Mouse (Mus musculus) forebrain, embryonic 15.5 days (tissue): ENCODE measurements around the gene B430305J03Rik. TPM values are rescaled to one million over a fixed set of nuclear protein-coding genes. Genes with fewer than 3 reads are reported as not detected.

Source experiments
- ATAC-seq: fragments of 200-750 bp; cut with Nextera tagmentation; replicated peaks from 2 replicates; pipeline ENCODE4 v1.8.0; 2017; ENCODE audit warnings: mild to moderate bottlenecking, moderate TSS enrichment, moderate library complexity
- H3K27ac ChIP-seq: fragments of 300-500 bp; sonication (generic); replicated peaks from 2 replicates; pipeline ENCODE4 v1.5.1; 2015; ENCODE audit warnings: mild to moderate bottlenecking, inconsistent platforms
- H3K27me3 ChIP-seq: fragments of 300-500 bp; sonication (generic); 2 replicates; pipeline ENCODE4 v1.6.1; 2015; ENCODE audit warnings: inconsistent platforms
- H3K36me3 ChIP-seq: fragments of 300-500 bp; sonication (generic); 2 replicates; pipeline ENCODE4 v1.6.1; 2015; ENCODE audit warnings: mild to moderate bottlenecking, inconsistent platforms
- H3K4me1 ChIP-seq: fragments of 300-500 bp; sonication (generic); 2 replicates; pipeline ENCODE4 v1.6.1; 2015; ENCODE audit warnings: inconsistent platforms
- H3K4me2 ChIP-seq: fragments of 300-500 bp; sonication (generic); replicated peaks from 2 replicates; pipeline ENCODE4 v1.6.1; 2015; ENCODE audit warnings: mild to moderate bottlenecking, inconsistent platforms
- H3K4me3 ChIP-seq: fragments of 300-500 bp; sonication (generic); 2 replicates; pipeline ENCODE4 v1.5.1; 2015; ENCODE audit warnings: mild to moderate bottlenecking, inconsistent platforms
- H3K9ac ChIP-seq: fragments of 300-500 bp; sonication (generic); replicated peaks from 2 replicates; pipeline ENCODE4 v1.6.1; 2015; ENCODE audit warnings: mild to moderate bottlenecking, inconsistent platforms
- H3K9me3 ChIP-seq: fragments of 300-500 bp; sonication (generic); 2 replicates; pipeline ENCODE4 v1.6.1; 2016; ENCODE audit warnings: inconsistent platforms
- WGBS: fragments of 180-500 bp; shearing (Covaris S2); methylation state at CpG from one replicate; pipeline ENCODE4 v1.1.7; 2015; ENCODE audit warnings: mixed read lengths; 5-methylcytosine and 5-hydroxymethylcytosine counted together
- polyA plus RNA-seq: library from polyadenylated mRNA; unstranded; fragments of >200 nt; fragmentation: Nextera tagmentation; extraction: Ambion mirVana; gene quantifications from 2 replicates; pipeline ENCODE4 v1.2.1, GENCODE M21; 2015

B430305J03Rik gene
- polyA plus RNA-seq: not detected in 2 replicates

DNA sequence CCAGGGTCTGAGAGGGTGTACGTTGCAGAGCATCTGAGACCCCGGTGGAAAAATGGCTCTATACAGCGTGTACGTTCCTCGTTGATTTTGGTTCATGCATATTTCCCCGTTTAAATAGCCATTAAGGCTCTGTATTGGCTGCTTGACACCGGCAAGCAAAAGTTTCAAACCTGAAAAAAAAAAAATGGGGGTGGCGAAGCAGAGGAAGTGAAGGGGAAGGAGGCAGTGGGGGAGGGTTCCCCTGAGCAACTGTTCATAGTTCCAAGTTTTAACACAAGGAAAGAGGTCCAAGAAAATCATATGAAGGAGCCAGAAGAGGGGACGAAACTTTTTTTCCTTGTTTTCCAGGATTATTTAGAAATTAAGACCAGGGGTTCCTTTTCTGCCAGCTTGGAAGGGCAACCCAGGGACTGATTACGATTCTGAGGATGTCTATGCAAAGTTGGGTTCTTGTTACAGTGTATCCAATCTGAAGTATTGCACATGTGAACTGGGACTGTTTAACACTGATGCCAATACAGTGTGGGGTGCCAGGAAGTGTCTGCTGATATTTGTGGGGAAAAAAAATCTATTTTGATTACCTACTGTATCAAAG, at the start of gene B430305J03Rik:
B430305J03Rik (minus strand) TSS at position 173 of the 595 bp plus-strand sequence.
- no peaks in the 10 kb centered on the region for H3K27me3 ChIP-seq
- H3K4me2 ChIP-seq: peak within 1 kb of the TSS; percentile 67
- no peaks in the 10 kb centered on the region for H3K9me3 ChIP-seq
- H3K4me1 ChIP-seq: peaks cover 36% of the 10 kb centered on the region
- peak within 1 kb of the TSS; percentile 90 for H3K4me3 ChIP-seq
- peak within 1 kb of the TSS; percentile 93 for H3K27ac ChIP-seq
- H3K9ac ChIP-seq: peak within 1 kb of the TSS; percentile 91
- no peak for ATAC-seq
- WGBS: 2% methylated on average over 10 of the region's 10 CpGs
- H3K36me3 ChIP-seq: no peaks in the 10 kb centered on the region

DNA sequence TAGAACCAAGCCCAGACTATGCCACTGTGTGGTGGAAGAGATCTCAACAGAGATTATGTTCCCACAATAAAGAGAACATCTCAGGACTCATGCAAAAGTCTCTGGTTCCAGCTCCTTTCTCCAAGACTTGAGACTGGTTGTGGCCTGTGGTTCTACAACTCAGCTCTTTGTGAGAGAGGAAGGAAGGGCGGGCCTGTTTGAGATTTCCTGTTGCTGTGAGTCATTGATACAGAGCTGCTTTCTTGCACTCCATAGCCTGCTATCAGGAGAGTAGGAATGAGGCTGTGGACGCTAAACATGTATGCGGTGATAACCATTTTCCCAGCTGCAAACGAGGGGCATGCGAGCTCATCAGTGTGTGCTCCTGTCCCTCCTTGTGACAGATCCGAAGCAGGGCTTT, 43.9 kb upstream of the B430305J03Rik start:
- no peaks in the 10 kb centered on the region for H3K27me3 ChIP-seq
- WGBS: 84% methylated on average over 6 of the region's 6 CpGs

DNA sequence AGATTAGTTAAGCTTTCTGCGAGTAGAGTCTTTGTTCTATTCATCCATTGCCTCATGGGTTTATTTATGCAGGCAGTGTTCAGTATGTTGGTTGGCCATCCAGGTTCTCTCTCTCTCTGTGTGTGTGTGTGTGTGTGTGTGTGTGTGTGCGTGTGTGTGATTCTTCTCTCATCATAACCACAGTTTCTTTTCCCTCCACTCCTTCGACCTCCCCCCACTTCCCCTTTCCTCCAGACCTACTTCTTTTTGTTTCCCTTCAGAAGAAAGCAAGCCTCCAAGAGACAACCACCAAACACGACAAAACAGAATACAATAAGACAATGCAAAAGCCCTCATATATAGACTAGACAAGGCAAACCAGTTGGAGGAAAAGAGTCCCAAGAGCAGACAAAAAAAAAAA, 41.2 kb upstream of the B430305J03Rik start:
- ATAC-seq: no peak
- no peaks in the 10 kb centered on the region for H3K9me3 ChIP-seq
- H3K4me2 ChIP-seq: no peak overlapping the region
- no peak overlapping the region for H3K9ac ChIP-seq
- 74% methylated on average over 4 of the region's 4 CpGs for WGBS
- no peak overlapping the region for H3K27ac ChIP-seq
- no peaks in the 10 kb centered on the region for H3K4me1 ChIP-seq
- no peak overlapping the region for H3K4me3 ChIP-seq
- H3K27me3 ChIP-seq: no peaks in the 10 kb centered on the region
- H3K36me3 ChIP-seq: no peaks in the 10 kb centered on the region

More for the DNA sequence above, 43.9 kb upstream of the B430305J03Rik start:
- no peaks in the 10 kb centered on the region for H3K4me1 ChIP-seq
- no peak overlapping the region for H3K9ac ChIP-seq
- H3K36me3 ChIP-seq: no peaks in the 10 kb centered on the region
- H3K27ac ChIP-seq: no peak overlapping the region
- no peak overlapping the region for H3K4me3 ChIP-seq
- no peak for ATAC-seq
- H3K4me2 ChIP-seq: no peak overlapping the region
- no peaks in the 10 kb centered on the region for H3K9me3 ChIP-seq

DNA sequence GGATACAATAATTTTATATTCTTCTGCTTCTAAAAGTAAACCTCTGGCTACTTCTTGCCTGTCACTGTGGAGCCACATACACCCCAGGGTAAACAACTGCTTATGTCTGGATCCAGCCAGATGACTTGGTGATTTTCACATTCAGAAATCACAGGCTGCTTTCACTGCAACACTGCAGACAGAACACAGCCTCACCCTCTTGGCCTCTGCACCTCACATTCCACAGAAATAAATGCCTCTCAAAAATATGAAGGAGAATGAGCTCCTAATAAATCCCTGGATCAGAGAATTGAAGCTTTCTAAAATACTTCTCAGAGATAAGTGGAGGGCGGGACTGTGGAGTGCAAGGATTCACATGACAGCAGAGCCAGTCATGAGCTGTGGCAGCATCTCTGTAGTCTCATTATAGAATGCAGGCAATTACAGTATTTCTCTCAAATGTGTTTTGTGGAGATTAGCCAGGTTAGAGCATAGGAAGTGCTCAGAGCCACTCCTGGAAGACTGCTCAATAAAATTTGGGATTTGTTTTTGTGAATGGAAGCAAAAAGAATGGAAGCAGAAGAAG, 35.2 kb upstream of the B430305J03Rik start:
- Histone ChIP-seq H3K27ac (no peak overlapping the region), H3K4me1 (no peaks in the 10 kb centered on the region), H3K36me3 (no peaks in the 10 kb centered on the region), H3K4me2 (no peak overlapping the region), H3K9me3 (no peaks in the 10 kb centered on the region), H3K4me3 (no peak overlapping the region), H3K9ac (no peak overlapping the region), H3K27me3 (no peaks in the 10 kb centered on the region)
- ATAC-seq: no peak
- 68% methylated on average over 1 of the region's 1 CpGs for WGBS

DNA sequence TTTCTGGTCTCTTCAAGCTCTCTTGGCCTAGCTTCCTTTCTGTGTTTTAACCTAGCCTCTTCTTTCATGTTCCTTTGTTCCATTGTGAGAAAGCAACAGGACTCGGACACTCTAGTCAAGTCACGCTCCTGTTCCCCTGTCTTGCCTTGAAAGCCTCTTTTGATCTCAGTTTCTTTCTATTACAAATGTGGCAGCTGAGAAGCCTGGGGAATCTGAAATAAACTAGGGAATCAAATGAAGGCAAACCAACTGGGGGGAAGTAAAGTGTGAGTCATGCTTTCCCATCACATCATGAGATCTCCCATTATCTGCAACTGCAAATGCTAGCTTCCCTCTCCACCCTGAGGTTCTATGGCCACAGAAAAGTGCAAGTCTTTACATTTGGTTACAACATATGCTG, 31.0 kb upstream of the B430305J03Rik start:
- 7% methylated on average over 2 of the region's 2 CpGs for whole genome bisulfite sequencing
- no peak for ATAC-seq
- no peaks in the 10 kb centered on the region for H3K27me3 ChIP-seq

DNA sequence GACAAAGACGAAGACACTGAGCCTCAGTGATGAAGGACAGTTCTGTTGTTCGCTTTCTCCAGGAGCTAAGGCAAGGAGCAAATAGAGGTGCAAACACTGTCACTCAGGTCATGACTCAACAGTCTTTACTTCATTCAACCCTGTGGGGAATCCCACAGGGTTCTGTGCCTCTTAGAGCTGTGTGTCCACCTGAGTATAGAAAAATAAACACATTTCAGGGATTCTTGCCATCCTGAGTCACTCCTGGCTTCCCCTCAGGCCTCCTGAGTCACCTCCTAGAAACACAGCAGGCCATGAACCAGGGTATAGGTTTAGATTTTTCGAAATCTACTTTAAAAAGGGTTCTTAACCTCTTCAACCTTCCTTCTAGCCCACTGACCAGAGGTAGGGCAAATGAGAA, 29.6 kb upstream of the B430305J03Rik start:
- Histone ChIP-seq H3K9ac (no peak overlapping the region), H3K9me3 (no peaks in the 10 kb centered on the region), H3K36me3 (no peaks in the 10 kb centered on the region), H3K27me3 (no peaks in the 10 kb centered on the region), H3K27ac (no peak overlapping the region), H3K4me2 (no peak overlapping the region), H3K4me1 (no peaks in the 10 kb centered on the region), H3K4me3 (no peak overlapping the region)
- no peak for ATAC-seq
- WGBS: 86% methylated on average over 3 of the region's 3 CpGs

More for the DNA sequence above, 31.0 kb upstream of the B430305J03Rik start:
- no peak overlapping the region for H3K4me2 ChIP-seq
- no peak overlapping the region for H3K27ac ChIP-seq
- no peak overlapping the region for H3K9ac ChIP-seq
- no peaks in the 10 kb centered on the region for H3K9me3 ChIP-seq
- no peaks in the 10 kb centered on the region for H3K4me1 ChIP-seq
- H3K36me3 ChIP-seq: no peaks in the 10 kb centered on the region
- no peak overlapping the region for H3K4me3 ChIP-seq

DNA sequence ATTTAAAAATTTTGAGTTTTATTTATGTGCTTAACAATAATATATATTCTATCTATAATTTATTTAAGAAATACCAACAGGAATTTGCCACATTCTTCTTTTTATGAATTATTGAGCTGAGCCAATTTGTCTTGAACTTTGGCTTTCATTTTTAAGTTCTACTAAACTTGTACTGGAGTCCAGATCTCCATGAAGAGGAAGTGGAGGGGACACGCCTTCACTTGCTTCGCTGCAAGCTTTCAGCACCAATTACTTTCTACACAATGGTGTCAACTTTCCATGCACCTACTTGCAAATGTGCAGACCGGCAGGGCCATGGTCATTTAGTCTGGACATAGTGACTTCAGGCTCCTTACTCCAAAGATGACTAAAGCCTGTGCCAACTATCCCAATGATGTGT, 27.8 kb upstream of the B430305J03Rik start:
- Histone ChIP-seq H3K4me3 (no peak overlapping the region), H3K4me1 (no peaks in the 10 kb centered on the region), H3K4me2 (no peak overlapping the region), H3K27me3 (no peaks in the 10 kb centered on the region), H3K27ac (no peak overlapping the region), H3K9ac (no peak overlapping the region), H3K36me3 (no peaks in the 10 kb centered on the region), H3K9me3 (no peaks in the 10 kb centered on the region)
- no peak for ATAC-seq
- 78% methylated on average over 3 of the region's 3 CpGs for WGBS

DNA sequence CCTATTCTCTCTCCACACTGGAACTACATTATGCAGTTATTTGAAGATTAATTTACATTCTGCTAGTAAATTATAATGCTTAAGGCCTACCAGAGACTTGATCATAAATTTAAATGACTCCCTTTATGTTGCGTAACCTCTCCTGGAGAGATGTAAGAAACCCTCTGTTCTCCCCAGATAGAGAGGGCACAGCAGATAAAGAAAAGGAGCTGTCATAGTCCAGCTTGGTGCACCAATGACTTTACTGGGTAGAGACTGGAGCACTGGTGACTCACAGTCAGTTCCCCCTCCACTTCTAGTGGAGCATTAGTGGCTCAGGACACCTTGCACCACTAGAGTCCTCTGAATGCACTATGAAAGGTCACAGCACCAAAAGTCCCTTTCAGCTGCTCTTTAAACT, 27.1 kb upstream of the B430305J03Rik start:
- no peak overlapping the region for H3K27ac ChIP-seq
- WGBS: 74% methylated on average over 1 of the region's 1 CpGs
- H3K4me2 ChIP-seq: no peak overlapping the region
- no peaks in the 10 kb centered on the region for H3K4me1 ChIP-seq
- no peaks in the 10 kb centered on the region for H3K27me3 ChIP-seq
- no peaks in the 10 kb centered on the region for H3K36me3 ChIP-seq
- no peak for ATAC-seq
- no peak overlapping the region for H3K4me3 ChIP-seq
- H3K9ac ChIP-seq: no peak overlapping the region
- no peaks in the 10 kb centered on the region for H3K9me3 ChIP-seq

DNA sequence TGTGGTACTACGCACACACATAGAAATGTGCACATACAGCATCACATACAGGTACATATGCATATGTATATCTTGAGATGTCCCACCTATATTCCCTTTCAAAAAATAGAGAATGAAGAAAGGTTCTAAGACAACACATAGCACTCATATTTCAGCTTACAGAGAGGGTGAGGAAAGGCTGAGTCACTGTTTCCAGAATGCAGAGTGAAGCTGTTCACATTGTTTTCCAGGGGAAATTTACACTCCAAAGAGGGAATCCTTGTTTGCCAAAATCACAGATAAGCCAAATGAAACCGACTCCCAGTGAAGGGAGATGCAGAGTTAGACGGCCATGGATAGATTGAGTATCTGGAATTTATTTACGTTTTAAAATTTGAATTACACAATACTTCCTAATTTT, 25.8 kb upstream of the B430305J03Rik start:
- no peaks in the 10 kb centered on the region for H3K36me3 ChIP-seq
- no peak for ATAC-seq
- no peaks in the 10 kb centered on the region for H3K9me3 ChIP-seq
- 84% methylated on average over 4 of the region's 4 CpGs for WGBS
- no peak overlapping the region for H3K4me2 ChIP-seq
- H3K4me1 ChIP-seq: no peaks in the 10 kb centered on the region
- H3K9ac ChIP-seq: no peak overlapping the region
- H3K4me3 ChIP-seq: no peak overlapping the region
- no peaks in the 10 kb centered on the region for H3K27me3 ChIP-seq
- H3K27ac ChIP-seq: no peak overlapping the region

DNA sequence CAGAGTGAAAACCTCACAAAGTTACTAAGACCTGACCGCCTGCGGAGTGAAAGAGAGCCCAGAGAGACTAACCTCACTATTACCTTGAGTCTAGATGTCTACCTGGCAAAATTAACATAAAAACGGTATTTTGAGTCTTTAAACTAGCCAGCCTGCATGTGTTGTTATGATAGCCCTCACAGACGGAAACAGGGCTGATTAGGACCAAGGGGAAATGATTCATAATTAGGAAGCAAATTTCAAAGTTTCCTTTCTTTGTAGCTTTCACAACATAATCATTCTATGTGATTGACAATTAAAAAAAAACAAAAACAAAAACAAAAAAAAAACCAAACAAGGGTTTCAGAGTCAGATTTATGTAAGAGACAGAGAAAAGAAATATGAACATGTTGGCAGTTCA, 20.6 kb upstream of the B430305J03Rik start:
- no peak overlapping the region for H3K4me2 ChIP-seq
- H3K9me3 ChIP-seq: no peaks in the 10 kb centered on the region
- no peak overlapping the region for H3K4me3 ChIP-seq
- no peaks in the 10 kb centered on the region for H3K27me3 ChIP-seq
- no peak overlapping the region for H3K27ac ChIP-seq
- H3K36me3 ChIP-seq: no peaks in the 10 kb centered on the region
- H3K9ac ChIP-seq: no peak overlapping the region
- H3K4me1 ChIP-seq: no peaks in the 10 kb centered on the region
- 80% methylated on average over 4 of the region's 4 CpGs for WGBS
- no peak for ATAC-seq

DNA sequence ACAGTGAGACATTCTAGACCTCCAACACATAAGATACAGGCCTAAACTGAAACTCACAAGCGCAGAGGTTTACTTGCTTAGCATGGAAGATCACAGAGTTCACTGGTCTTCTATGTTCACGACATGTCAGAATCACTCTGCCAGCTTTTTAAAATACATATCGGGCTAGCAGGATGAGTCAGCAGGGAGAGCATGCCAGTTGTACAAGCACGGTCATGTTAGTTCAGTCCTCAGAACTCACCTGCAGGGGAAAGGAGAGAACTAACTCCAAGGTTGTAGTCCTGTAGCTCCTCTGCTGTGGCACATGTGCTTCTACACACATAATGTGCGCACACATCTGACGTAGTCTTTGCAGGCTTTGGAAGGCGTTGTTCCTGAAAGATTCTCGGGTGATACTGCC, 10.2 kb upstream of the B430305J03Rik start:
- no peaks in the 10 kb centered on the region for H3K4me1 ChIP-seq
- H3K27ac ChIP-seq: no peak overlapping the region
- no peaks in the 10 kb centered on the region for H3K36me3 ChIP-seq
- 96% methylated on average over 8 of the region's 8 CpGs for WGBS
- H3K9me3 ChIP-seq: no peaks in the 10 kb centered on the region
- H3K4me3 ChIP-seq: no peak overlapping the region
- H3K9ac ChIP-seq: no peak overlapping the region
- no peak overlapping the region for H3K4me2 ChIP-seq
- ATAC-seq: no peak
- H3K27me3 ChIP-seq: no peaks in the 10 kb centered on the region

DNA sequence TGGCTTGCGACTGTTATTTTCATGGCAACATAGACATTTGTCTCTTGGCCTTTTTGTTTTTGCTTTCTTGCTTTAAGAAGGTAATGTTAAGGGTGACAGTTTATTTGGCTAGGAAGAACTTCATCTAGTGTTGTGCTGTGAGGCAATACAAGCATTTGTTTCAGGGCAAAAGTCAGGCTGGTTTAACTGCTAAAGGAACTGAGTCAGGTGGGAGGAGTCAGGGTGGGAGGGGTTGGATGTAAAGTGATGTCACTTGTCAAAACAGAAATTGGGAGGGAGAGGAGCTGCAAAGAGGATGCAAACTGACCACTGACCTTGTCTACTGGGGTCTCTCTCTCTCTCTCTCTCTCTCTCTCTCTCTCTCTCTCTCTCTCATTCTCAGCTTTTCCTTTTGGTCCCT, 2.7 kb upstream of the B430305J03Rik start:
- Histone ChIP-seq H3K4me2 (no peak overlapping the region), H3K9ac (no peak overlapping the region), H3K9me3 (no peaks in the 10 kb centered on the region), H3K4me3 (no peak overlapping the region), H3K27ac (no peak overlapping the region), H3K36me3 (no peaks in the 10 kb centered on the region), H3K27me3 (no peaks in the 10 kb centered on the region), H3K4me1 (peaks cover 31% of the 10 kb centered on the region)
- WGBS: 93% methylated on average over 1 of the region's 1 CpGs
- no peak for ATAC-seq
